Mouse (Mus musculus) hindbrain, embryonic 11.5 days (tissue): ENCODE results near the gene Med9. TPM values are rescaled to one million over a fixed set of nuclear protein-coding genes. Genes with fewer than 3 reads are reported as not detected.

Experiments
- ATAC-seq: fragments of 200-750 bp; cut with Nextera tagmentation; 2 replicates; pipeline ENCODE4 v1.8.0; 2017; ENCODE audit warnings: mild to moderate bottlenecking, moderate TSS enrichment, moderate library complexity; ENCODE audit not compliant: low FRiP score
- DNase-seq: peaks from one replicate; pipeline ENCODE4 v3.0.0-alpha.2; 2015; ENCODE audit warnings: low spot score
- H3K27ac ChIP-seq: fragments of 300-500 bp; sonication (generic); 2 replicates; pipeline ENCODE4 v1.5.1; 2014; ENCODE audit warnings: mild to moderate bottlenecking, low read depth, low read length
- H3K27me3 ChIP-seq: fragments of 300-500 bp; sonication (generic); 2 replicates; pipeline ENCODE4 v1.6.1; 2014; ENCODE audit warnings: mild to moderate bottlenecking, low read length, moderate library complexity, mixed read lengths; ENCODE audit not compliant: control insufficient read depth, insufficient read depth
- H3K36me3 ChIP-seq: fragments of 300-500 bp; sonication (generic); 2 replicates; pipeline ENCODE4 v1.6.1; 2014; ENCODE audit warnings: mild to moderate bottlenecking, low read length, moderate library complexity, mixed read lengths; ENCODE audit not compliant: control insufficient read depth, insufficient read depth
- H3K4me1 ChIP-seq: fragments of 300-500 bp; sonication (generic); replicated peaks from 2 replicates; pipeline ENCODE4 v1.6.1; 2014; ENCODE audit warnings: low read length, mixed read lengths; ENCODE audit not compliant: control insufficient read depth, insufficient read depth
- H3K4me2 ChIP-seq: fragments of 300-500 bp; sonication (generic); replicated peaks from 2 replicates; pipeline ENCODE4 v1.6.1; 2014; ENCODE audit warnings: mild to moderate bottlenecking, low read depth, low read length
- H3K4me3 ChIP-seq: fragments of 300-500 bp; sonication (generic); 2 replicates; pipeline ENCODE4 v1.5.1; 2014; ENCODE audit warnings: low read depth, low read length
- H3K9ac ChIP-seq: fragments of 300-500 bp; sonication (generic); 2 replicates; pipeline ENCODE4 v1.6.1; 2014; ENCODE audit warnings: low read depth, low read length
- H3K9me3 ChIP-seq: fragments of 300-500 bp; sonication (generic); 2 replicates; pipeline ENCODE4 v1.6.1; 2016; ENCODE audit warnings: low read length; ENCODE audit not compliant: control insufficient read depth
- WGBS: fragments of 180-500 bp; shearing (Covaris S2); extraction: QIAGEN DNeasy Blood & Tissue Kit; methylation state at CpG from one replicate; pipeline ENCODE4 v1.1.7; 2014; 5-methylcytosine and 5-hydroxymethylcytosine counted together
- polyA plus RNA-seq: library from polyadenylated mRNA; unstranded; fragments of >200 nt; fragmentation: Nextera tagmentation; extraction: Ambion mirVana; gene quantifications from 2 replicates; pipeline ENCODE4 v1.2.1, GENCODE M21; 2014

Gene Med9
- polyA plus RNA-seq, 1 experiment from 2014 or later: 40.1 TPM

DNA sequence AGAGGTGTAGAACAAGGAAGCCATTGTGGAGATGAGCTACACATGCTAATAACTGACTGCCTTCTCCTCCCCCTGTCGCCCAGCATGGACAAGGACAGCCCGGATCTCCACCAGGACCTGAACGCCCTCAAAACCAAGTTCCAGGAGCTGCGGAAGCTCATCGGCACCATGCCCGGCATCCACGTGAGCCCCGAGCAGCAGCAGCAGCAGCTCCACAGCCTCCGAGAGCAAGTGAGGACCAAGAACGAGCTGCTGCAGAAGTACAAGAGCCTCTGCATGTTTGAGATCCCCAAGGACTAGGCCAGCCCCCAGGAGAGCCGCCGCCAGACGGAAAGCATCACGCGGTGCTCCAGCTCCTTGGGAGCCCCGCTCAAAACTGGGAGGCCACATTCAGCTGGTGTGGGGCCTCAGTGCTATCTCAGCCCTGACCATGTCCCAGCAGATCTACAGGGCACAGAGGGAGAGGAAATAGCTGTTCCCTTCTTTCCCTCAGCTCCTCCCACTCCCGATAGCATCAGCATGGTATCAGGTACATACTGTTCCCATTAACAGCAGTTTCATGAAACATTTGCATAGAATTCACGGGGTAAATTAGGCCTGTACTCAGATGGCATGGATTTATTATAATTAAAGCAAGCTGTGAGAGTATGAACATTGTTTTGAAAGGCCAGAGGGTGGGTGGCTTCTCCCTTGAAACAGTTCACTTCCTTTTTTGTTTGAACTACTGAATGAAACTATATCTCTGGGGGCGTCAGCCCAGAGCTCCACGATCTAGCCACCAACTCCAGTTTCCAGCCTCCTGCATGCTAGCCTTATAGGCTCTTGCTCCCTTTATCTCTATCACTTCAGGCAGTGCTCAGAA, 12.7 kb downstream of the Med9 start:
- 84% methylated on average over 20 of the region's 20 CpGs for WGBS
- H3K36me3 ChIP-seq: no peaks in the 10 kb centered on the region
- ATAC-seq: no peak
- DNase-seq: no peak
- no peak overlapping the region for H3K4me3 ChIP-seq
- no peak overlapping the region for H3K4me2 ChIP-seq
- H3K4me1 ChIP-seq: peaks cover 11% of the 10 kb centered on the region; the same call in 1 of the 2 replicates
- no peak overlapping the region for H3K27ac ChIP-seq
- no peak overlapping the region for H3K9ac ChIP-seq
- peaks cover 21% of the 10 kb centered on the region for H3K27me3 ChIP-seq
- H3K9me3 ChIP-seq: no peaks in the 10 kb centered on the region

DNA sequence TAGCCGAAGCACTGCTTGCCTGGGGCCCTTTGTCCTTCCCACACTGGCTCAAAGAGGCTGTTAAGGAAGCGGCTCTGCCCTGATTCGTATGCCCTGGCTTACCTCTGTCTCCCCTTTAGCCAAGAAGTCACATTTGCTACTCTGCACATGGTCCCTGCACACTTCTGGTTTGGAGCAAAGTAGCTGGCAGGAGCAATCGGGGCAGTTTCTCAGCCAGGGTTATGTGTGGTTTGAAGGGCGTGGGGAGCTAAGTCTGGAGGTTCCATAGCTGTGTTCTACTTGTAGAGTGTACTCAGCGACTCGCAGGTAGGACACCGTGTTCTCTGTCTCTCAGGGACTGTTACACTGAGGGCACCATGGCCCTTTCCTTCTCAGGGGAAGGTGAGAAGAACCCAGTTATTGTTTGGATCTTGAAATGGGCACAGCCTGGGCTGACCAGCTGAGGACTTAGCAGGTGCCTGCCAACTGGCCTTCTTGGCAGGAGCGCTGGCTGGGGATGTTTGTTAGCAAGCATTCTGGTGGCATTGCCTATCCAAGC, 13.4 kb downstream of the Med9 start:
- no peak overlapping the region for H3K9ac ChIP-seq
- DNase-seq (no peak), ATAC-seq (no peak)
- no peak overlapping the region for H3K27ac ChIP-seq
- H3K9me3 ChIP-seq: no peaks in the 10 kb centered on the region
- H3K36me3 ChIP-seq: no peaks in the 10 kb centered on the region
- H3K27me3 ChIP-seq: peaks cover 21% of the 10 kb centered on the region
- H3K4me1 ChIP-seq: peaks cover 11% of the 10 kb centered on the region; the same call in 1 of the 2 replicates
- no peak overlapping the region for H3K4me3 ChIP-seq
- 88% methylated on average over 9 of the region's 9 CpGs for WGBS
- no peak overlapping the region for H3K4me2 ChIP-seq

DNA sequence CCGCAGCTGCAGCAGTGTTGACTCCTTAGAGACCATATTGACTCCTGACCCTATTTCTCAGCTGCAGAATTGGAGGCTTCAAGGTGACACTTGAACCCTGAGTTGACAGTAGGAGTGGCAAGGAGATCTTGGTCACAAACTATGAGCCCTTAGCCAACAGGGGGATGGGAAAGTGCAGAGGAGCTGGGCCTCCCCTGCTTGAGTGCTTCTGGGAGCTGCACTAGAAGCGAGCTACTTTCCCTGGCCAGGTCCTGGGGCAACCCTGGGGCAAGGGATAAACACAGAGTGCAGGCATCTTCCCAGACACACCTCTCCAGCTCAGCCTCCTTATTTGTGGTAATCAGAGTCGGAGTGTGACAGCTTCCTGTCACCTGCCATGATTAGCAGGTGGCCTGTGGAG, 14.6 kb downstream of the Med9 start:
- no peak for ATAC-seq
- Histone ChIP-seq H3K4me2 (no peak overlapping the region), H3K36me3 (no peaks in the 10 kb centered on the region), H3K4me1 (peaks cover 11% of the 10 kb centered on the region; the same call in 1 of the 2 replicates), H3K9me3 (no peaks in the 10 kb centered on the region), H3K27ac (no peak overlapping the region), H3K9ac (no peak overlapping the region), H3K27me3 (peaks cover 21% of the 10 kb centered on the region), H3K4me3 (no peak overlapping the region)
- DNase-seq: no peak
- 78% methylated on average over 3 of the region's 3 CpGs for WGBS

DNA sequence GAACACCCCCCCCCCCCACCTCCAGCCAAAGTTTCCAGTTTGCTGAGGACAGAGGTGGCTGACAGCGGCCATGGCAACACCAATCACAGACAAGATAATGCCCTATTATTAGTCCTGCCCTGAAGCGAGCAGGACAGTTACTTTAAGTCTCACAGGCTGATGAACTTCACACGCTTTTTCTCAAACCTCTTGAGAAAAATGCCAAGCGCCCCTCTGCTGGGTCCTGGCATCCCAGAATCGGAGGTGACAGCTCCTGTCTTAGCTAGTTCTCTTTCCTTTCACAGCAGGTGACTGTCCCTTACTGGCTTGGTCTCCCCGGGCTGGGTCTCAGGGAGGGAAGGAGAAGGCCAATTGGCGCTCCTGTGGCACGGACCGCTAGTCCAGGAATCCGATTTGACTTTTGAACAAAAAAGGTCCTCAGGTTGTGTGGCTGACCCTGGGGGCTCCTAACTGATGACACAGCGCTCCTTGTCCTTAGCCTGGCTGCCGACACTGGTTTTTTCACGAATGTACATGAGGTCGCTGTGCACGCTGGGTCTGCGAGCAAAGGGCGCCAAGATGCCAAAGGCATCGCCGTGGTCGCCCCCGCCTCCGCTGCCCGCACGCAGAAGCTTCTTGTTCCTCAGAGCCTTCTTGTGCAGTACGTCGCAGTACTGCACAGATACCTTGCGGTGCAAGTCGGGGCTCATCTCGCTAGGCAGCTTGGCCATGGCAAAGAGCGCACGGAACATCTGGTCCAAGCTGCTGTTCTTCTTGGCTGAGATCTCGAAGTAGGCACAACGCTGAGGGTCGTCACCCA, 15.6 kb downstream of the Med9 start:
- ATAC-seq: no peak
- no peaks in the 10 kb centered on the region for H3K9me3 ChIP-seq
- peak overlapping the region; percentile 76 for H3K4me2 ChIP-seq

DNA sequence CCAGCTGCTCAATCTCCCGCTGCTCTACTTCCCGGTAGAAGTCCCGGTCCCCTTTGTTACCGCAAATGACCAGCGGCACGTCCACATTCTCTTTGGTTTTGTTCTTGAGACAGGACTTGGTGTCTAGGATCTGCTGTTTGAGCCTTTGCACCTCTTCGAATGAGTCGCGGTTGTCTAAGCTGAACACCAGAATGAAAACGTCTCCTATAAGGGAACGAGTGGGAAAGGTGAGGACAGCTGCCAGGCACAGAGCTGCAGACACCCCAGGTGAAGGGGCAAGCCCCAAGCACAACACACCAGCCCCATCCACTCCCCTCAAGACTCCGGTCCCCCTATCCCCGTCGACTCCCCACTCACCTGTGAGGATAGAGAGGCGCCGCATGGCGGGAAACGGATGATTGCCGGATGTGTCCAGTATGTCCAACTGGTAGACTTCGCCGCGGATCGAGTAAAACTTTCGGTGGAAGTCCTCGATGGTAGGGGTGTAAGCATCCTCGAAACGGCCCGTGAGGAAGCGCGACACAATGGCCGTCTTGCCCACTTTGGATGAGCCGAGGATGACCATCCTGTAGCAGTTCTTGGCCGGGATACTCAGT, 16.3 kb downstream of the Med9 start:
- DNase-seq (peak; percentile 67), ATAC-seq (no peak)
- H3K4me3 ChIP-seq: peak overlapping the region; percentile 45
- peaks cover 11% of the 10 kb centered on the region; the same call in 1 of the 2 replicates for H3K4me1 ChIP-seq
- H3K36me3 ChIP-seq: no peaks in the 10 kb centered on the region
- peak overlapping the region; percentile 44 for H3K9ac ChIP-seq
- peak overlapping the region; percentile 76 for H3K4me2 ChIP-seq
- H3K27ac ChIP-seq: no peak overlapping the region
- peaks cover 21% of the 10 kb centered on the region for H3K27me3 ChIP-seq
- WGBS: 2% methylated on average over 33 of the region's 33 CpGs
- no peaks in the 10 kb centered on the region for H3K9me3 ChIP-seq

More for the DNA sequence above, 15.6 kb downstream of the Med9 start:
- Histone ChIP-seq H3K4me3 (peak overlapping the region; percentile 45), H3K4me1 (peaks cover 11% of the 10 kb centered on the region; the same call in 1 of the 2 replicates), H3K27ac (no peak overlapping the region), H3K36me3 (no peaks in the 10 kb centered on the region), H3K27me3 (peaks cover 21% of the 10 kb centered on the region), H3K9ac (peak overlapping the region; percentile 42)
- 7% methylated on average over 34 of the region's 34 CpGs for WGBS
- peak; percentile 27 for DNase-seq

DNA sequence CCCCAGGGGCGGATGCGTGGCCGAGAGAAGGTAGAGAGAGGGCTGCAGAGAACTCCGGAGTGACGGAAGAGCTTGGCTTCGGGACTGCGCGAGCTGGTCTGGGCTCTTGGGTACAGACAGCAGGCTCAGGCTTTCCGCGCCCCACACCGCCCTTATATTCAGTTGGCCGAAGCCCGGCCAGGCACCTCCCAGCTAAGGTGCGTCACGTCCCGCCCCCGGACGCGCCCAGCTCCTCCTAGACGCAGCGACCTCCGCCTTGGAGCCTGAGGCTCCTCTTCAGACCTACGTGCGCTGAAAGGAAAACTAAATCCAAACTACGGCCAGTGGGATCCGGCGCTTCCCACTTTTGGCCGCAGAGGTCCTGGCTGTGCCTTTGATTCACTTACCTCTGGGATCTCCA, 16.8 kb downstream of the Med9 start, which contains the start of gene Rasd1:
Gene Rasd1, minus strand, starts transcription at position 127 of the 400 bp plus-strand sequence.
- peak within 1 kb of the TSS; percentile 44 for H3K9ac ChIP-seq
- no peaks in the 10 kb centered on the region for H3K9me3 ChIP-seq
- H3K4me2 ChIP-seq: peak within 1 kb of the TSS; percentile 76
- H3K27ac ChIP-seq: no peak within 1 kb of the TSS
- H3K36me3 ChIP-seq: no peaks in the 10 kb centered on the region
- DNase-seq (no peak), ATAC-seq (peak; percentile 68)
- H3K4me3 ChIP-seq: peak within 1 kb of the TSS; percentile 45
- 1% methylated on average over 28 of the region's 28 CpGs for WGBS
- peaks cover 21% of the 10 kb centered on the region for H3K27me3 ChIP-seq
- peaks cover 11% of the 10 kb centered on the region; the same call in 1 of the 2 replicates for H3K4me1 ChIP-seq

DNA sequence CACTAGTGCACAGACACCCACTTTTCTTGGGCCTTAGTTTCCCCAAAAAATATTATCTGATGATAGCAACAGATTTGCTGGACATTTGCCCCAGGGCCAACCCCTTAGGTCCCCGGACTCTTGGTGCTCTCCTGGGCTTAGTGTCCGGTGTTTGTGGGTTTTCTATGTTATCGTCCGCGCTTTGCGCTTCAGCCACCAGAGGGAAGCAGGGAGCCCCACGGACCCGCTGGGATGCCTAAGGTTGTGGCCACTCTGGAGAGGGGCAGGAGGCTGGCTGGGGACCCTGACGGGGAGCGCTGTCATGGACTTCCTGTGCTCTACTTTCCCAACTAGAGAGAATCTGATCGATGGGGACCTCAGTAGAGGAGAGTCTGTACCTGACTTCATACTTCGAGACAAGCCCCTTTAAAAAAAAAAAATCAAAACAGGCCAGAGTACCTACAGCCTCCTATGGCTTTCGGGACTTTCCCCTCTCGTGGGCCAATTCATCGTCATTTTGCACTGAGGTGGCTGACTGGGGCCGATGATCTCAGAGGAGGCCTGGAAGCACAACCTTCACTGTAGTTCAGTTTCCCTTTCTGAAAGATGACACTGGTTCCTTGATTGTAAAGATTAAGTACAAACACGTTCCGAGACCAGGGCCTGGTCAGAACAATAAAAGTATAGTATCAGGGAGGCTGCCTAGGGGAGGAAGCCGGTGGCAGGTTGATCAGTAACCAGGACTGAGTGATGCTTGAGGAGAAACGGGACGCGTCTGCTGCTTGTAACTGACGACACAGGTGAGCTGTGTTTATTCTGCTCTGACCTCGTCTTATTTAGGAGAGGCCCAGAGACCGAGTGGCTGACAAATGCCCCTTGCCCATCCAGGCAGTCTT, 17.5 kb downstream of the Med9 start:
- H3K27me3 ChIP-seq: peaks cover 21% of the 10 kb centered on the region
- H3K9me3 ChIP-seq: no peaks in the 10 kb centered on the region
- ATAC-seq (peak; percentile 72), DNase-seq (peak; percentile 89)
- 27% methylated on average over 25 of the region's 25 CpGs for WGBS
- H3K4me1 ChIP-seq: peaks cover 11% of the 10 kb centered on the region; the same call in 1 of the 2 replicates
- H3K36me3 ChIP-seq: no peaks in the 10 kb centered on the region
- peak overlapping the region; percentile 45 for H3K4me3 ChIP-seq
- peak overlapping the region; percentile 44; the same call in 1 of the 2 replicates for H3K9ac ChIP-seq
- peak overlapping the region; percentile 76 for H3K4me2 ChIP-seq
- H3K27ac ChIP-seq: no peak overlapping the region
